Mouse (Mus musculus) spleen, postnatal 4 days (tissue): Measurements from ENCODE around the gene Foxi2.

Experiments used
- DNase-seq, 2 experiments: peaks; one replicate each; pipeline ENCODE4 v3.0.0; 2022; ENCODE audit warnings: low spot score in 2 of 2

Gene Foxi2

DNA sequence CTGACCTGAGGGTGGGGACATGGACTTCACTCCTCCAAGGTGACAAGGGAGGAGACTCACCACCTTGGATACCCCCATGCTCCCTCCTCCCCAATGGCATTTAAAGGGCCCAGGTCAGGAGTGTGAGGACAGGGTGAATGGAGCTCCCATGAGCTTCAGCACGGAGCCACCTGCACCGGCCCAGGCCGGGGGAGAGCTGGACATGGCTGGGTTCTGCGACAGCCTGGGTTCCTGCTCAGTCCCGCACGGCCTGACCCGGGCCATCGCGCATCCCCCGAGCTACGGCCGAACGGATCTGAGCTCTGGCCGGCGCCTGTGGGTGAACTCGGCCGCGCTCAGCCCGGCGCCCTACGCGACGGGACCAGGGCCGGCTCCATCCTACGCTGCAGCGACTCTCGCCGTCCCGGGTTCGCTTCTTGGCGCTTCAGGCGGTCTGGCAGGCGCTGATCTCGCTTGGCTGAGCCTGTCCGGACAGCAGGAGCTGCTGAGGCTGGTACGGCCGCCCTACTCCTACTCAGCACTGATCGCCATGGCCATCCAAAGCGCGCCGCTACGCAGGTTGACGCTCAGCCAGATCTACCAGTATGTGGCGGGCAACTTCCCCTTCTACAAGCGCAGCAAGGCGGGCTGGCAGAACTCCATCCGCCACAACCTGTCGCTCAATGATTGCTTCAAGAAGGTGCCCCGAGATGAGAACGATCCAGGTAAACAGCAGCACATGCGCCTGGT lies at the start of gene Foxi2:
Foxi2 (plus strand) TSS at position 72 of the 729 bp plus-strand sequence.
- no peak for DNase-seq

DNA sequence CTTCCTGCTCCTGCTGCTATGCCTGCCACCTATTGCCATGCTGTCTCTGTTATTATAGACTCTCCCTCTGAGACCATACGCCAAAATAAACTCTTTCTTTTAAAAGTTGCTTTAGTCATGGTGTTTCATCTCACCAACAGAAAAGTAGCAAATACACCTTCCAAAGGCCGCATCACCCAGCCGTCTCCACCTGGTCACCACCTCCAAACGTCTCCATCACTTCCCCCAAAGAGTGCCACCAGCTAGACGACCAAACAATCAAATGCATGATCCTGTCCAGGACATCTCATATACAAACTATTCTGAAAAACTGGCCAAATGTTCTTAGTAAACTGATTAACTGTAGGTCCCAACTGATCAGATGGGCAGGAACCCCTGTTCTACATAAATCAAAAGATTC lies 45.5 kb upstream of the Foxi2 start:
- no peak for DNase-seq

DNA sequence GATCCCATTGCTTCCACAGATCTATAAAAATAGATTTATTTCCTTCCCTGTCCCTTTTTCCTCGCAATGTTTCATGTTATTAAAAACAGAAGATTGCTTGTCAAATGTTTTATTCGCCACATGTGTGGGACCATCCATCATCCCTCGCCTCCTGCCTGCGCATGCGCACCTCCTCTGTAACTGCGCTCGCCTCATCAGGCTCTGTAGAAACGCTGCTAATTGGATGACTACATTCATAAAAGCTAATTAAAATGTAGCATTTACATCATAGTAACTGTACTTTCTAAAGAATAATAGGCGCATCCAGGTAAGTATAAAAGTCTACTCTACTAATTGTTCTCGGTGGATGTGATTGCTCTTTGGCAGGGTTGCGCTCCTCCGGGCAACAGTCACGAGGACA lies 34.1 kb upstream of the Foxi2 start:
- no peak for DNase-seq

GRCm38 (mm10) chr7:135376932-135377331 lies 33.2 kb upstream of the Foxi2 start:
- peak; percentile 19 to 73 for DNase-seq

DNA sequence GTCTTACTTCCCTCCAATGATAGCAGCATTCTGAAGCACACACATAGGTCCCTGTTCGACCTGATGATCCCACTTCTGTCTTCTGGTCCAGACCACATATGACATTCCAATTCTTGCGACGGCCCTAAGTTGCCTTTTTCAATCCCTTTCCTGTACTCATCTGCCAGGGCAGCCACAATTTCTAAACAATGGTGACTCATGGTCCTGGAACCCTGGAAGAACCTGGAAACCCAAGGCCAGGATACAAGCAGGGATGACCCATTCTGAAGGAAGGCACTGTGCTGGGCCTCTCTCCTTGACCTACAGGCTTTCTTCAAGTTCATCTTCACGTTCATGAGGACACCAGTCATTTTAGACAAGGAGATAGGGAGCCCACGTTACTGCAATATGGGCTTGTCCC lies 31.8 kb upstream of the Foxi2 start:
- no peak for DNase-seq

GRCm38 (mm10) chr7:135389039-135389438 lies 21.1 kb upstream of the Foxi2 start:
- DNase-seq, result no peak

DNA sequence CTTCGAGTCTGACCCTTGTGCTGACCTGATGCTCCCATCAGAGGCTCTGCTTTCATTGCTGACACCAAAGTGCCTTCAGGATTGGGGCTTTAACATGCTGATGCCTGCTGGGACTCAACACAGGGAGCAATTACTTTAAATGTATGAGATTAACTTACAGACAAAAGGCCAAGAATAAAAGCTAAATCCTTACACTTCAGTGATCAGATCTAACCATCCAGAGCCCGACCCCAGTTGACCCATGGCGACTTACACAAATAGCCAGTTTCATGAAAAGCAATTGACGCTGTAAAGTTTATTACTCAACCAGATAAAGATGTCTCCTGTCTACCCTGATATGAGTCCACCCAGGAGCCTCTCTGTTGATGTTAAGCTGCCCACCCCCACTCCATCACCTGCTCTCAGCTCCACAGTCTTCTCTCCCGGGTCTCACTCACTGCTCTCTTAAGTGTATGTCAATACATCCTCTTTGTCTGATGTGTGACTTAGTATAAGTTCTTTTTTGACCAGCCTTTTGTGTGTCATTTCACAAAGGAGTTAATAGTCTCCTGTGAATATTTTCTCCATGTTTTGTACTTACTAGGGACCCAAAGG lies 17.1 kb upstream of the Foxi2 start:
- no peak for DNase-seq

DNA sequence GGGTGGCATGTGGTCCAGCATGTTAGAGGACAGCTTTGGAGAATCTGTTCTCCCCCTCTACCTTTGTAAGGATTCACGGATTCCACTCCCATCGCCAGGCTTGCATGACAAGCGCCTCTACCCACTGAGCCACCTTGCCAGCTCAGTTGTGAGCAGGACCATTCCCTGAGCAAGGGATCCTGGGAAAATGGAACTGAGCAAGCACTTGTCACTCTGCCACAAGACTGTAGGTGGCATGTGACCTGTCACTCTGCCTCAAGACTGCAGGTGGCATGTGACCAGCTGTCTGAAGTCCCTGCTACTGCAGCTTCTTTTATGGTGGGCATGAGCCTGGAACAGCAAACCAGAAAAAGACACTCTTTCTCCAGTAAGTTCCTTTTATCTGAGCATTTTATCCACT lies 15.7 kb upstream of the Foxi2 start:
- DNase-seq, result no peak

DNA sequence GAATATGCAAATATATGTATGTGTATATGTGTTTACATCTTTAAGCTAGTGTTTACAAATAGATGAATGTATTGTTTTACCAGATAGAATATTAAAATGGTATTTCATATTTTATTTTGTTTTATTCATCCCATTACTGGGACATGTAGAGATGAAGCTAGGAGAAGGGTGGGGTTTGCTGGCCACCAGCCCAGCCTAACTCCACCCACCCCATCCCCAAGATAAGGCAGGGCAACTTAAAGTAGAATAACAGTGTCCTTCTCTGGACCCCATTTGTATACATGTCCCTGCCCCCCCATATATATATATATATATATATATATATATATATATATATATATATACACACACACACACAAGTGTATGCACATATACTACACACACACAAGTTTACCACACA lies 14.9 kb upstream of the Foxi2 start:
- DNase-seq, result no peak

DNA sequence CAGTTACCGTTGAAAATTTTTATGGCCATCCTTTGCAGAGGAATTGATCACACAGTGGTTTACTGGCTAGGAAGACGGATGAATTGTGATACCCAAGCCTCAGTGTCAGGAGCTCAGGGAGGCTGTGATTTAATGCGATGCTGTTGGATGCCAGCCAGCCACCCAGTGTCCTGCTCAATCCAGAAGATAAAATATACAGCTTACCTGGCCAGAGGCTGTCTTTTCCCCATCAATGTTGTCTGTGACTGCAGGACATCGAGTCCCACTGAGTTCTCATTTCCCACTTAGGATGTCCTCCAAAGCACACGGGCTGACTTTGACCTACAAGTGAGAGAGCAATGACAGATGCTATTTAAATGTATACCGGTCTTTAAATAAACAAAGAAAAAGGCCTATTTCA lies 13.0 kb upstream of the Foxi2 start:
- DNase-seq, result no peak

DNA sequence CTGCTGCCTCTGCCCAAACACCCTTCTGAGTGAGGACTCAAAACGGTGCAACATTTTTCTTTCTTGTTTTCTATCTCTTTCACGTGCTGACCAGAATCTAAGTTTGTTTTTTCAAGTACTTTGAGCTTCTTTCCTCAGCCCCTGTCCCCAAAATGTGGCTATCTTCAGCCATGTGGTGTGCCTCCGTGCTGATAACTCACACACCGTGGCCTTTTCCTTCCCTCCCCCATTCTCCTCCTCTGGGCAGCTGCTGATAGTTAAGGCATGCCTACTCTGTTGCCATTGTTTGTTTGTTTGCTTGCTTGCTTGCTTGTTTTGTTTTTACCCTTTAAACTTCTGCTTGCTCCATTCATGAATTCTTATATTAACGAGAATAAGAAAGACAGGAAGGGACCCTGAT lies 12.2 kb upstream of the Foxi2 start:
- DNase-seq, result no peak

DNA sequence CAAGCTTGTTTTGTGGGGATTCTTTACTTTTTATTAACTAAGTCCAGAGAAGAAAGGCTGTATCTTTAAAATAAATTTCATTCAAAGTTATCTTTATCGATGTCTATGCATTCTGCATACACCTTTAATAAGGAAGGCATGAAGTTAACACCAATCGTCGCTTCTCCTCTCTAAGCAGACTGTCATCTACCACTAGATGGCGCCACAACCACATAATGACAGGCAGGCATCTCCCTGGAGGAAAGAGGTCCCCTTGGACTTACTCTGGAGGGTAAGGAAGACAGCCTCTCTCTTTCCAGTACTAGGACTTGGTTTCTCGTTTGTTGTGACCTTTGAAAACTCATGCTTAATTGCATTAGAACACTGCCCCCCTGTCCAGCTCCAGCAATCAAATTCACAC lies 6.7 kb upstream of the Foxi2 start:
- peak; percentile 52 to 79 for DNase-seq

DNA sequence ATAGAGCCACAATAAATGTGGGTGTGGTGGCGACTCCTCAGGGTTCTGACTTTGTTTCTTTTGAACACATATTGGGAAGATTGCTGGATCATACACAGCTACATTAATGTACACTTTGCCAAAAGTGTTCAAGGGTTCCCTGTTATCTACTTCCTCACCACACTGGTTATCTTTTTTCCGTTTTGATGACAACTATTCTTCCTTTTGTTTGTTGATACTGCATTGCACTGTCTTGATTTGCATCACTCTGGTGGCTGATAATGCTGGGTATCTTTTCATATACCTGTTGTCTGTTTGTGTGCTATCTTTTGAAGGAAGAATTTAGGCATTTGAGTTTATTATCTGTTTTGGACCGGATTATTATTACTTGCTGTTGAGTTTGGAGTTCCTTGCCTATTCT lies 3.3 kb upstream of the Foxi2 start:
- no peak for DNase-seq

DNA sequence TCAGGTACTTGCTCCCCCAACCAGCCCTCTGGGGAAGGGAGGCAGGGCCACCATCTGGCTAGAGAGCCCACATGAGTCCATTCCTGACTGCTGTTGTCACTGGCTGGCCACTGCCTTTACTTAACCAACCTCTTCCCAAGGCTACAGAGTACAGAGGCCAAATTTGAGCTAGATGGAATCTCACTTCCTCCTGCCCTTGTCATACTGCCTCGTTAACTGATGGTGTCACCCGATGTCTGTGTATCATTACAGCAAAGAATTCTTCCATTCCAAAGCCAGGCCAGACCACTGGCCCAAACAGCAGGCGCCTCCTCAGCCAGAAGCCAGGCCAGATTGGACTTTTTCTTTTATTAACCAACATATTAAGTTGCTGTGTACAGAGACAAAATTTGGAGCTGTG lies 1.6 kb upstream of the Foxi2 start:
- no peak for DNase-seq

DNA sequence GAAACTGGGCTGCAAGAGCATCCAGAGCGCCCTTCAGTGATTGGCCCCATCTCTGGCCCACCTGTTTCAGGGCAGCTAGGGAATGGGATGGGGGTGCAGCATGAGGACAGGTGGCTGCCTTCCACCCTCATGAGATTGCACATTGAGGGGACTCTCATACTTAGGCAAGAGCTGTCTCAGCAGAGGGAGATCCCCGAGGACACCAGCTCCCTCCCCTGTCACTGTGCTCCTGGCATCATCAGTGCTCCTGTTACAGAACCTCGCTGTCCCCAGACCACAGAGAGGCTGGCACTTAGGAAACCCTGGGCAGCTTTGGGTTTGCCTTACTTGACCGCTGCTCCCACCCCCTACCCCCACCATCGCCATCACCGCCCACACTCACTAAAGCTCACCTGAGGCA lies 2.2 kb downstream of the Foxi2 start:
- no peak for DNase-seq

GRCm38 (mm10) chr7:135428840-135429239 lies 18.7 kb downstream of the Foxi2 start:
- DNase-seq, result no peak

- no peak for DNase-seq
Observed at GRCm38 (mm10) chr7:135430903-135431302, 20.8 kb downstream of the Foxi2 start.

DNA sequence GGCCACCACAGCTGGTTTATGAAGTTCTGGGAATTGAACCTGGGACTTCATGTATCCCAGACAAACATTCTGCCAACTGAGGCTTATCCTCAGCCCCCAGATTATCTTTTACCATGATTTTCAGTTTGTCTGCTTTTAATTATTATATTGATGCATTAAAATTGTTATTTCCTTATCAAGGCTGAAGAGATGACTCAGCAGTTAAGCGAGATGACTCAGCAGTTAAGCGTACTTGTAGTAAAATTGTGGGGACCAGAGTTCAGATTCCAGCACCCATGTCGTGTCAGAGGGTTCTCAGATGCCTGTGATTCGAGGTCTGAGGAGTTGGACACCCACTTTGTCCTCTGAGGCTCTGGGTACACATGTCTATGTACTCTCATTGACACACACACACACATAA lies 33.8 kb downstream of the Foxi2 start:
- DNase-seq, result no peak

DNA sequence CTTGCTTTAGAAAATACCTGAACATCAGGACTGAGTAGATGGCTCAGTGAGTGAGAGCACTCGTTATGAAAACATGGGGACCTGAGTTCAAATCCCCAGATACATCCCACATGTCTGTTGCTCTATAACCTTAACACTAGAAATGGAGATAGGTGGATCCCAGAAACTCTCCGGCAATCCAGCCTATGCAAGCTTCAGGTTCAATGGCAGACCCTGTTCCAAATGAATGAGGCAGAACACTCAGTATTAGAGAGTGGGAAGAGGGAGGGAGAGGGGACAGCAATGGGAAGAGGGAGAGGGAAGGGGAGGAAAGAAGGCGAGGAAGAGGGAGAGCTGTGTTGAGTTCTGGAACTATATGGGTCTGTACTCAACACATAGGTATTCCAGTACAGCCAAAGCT lies 41.2 kb downstream of the Foxi2 start:
- DNase-seq, result no peak

DNA sequence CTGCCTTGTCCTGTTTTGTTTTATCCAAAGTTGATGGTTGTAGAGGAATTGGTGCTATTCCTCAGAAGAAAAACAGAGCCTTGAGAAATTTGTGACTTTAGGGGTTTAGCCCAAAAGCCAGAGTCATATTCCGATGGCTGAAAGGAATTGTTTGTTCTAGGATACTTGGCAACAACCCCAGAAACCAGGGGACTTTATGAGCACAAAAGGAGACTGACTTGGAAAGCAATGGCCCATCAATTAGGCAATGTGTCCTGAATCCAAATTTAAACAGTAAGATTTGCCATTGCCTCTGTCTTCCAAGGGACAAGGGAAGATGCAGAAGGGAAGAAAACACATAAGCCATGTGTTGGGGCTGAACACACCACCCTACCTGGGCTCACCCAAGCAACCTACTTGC lies 42.3 kb downstream of the Foxi2 start:
- no peak for DNase-seq

DNA sequence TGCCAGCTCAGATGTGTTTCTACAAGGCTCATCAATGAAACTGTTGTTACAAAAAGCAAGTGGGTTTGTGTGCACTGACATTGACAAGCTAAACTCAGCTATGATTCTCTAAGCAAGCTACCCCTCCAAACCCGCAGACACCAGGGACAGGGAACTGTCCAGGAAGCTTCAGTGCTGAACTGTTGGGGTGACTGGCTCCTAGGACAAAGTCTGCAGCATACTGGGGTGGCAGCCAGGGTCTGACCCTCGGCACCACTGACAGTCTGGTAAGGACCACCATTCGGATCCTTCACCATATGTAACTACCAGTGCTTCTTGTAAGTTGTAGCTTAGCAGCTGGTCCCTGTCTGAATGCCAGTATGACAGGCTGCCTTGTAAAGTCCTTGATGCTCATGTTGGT lies 43.6 kb downstream of the Foxi2 start:
- DNase-seq, result no peak
